Mouse (Mus musculus): ENCODE measurements around the gene Kif26b. TPM values are rescaled to one million over a fixed set of nuclear protein-coding genes. Genes with fewer than 3 reads are reported as not detected.

Kif26b gene
- polyA plus RNA-seq, 1 experiment from 2014 or later = 1.8 TPM

DNA sequence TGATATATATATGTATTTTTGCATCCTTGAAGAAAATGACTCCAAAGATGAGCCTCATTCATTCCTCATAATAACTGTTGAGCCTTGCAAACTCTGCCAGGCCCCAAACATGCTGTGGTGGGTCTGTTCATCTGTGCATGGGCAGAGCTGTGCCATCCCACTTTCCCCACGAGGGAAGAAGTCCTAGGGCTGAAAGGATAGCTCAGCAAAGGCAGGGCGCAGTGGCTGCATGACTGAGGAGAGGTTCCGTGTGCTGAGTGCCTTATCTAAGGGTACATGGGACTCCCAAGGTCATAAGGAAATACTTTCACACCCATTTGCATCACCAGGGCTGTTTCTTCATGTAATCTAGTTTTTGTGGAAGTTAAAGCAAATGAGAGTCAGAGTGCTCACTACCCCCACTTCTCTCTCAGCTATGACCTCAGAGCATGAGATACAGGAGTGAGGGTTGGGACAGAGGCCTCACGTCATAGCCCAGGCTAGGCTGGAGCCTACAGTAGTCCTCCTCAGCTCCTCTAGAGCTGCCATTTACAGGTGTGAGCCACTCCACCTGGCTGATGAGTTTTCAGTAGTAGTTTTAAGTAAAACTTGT lies 148.8 kb downstream of the Kif26b start:
- Histone ChIP-seq H3K4me3 (replicated peaks; ENCODE audit: low read length) (no peak overlapping the region), H3K36me3 (ENCODE audit: control insufficient read depth, insufficient read depth, low read length) (no peaks in the 10 kb centered on the region), H3K4me1 (ENCODE audit: control insufficient read depth, insufficient read depth, low read length) (no peaks in the 10 kb centered on the region), H3K9me3 (replicated peaks; ENCODE audit: control insufficient read depth, low read length) (no peaks in the 10 kb centered on the region), H3K27ac (ENCODE audit: low read length) (no peak overlapping the region), H3K27me3 (ENCODE audit: control insufficient read depth, insufficient read depth, low read length) (no peaks in the 10 kb centered on the region), H3K4me2 (ENCODE audit: low read depth, low read length) (no peak overlapping the region), H3K9ac (ENCODE audit: low read length) (no peak overlapping the region)
- 67% methylated on average over 4 of the region's 4 CpGs for WGBS
- no peak for ATAC-seq (ENCODE audit: insufficient read depth, low FRiP score)

DNA sequence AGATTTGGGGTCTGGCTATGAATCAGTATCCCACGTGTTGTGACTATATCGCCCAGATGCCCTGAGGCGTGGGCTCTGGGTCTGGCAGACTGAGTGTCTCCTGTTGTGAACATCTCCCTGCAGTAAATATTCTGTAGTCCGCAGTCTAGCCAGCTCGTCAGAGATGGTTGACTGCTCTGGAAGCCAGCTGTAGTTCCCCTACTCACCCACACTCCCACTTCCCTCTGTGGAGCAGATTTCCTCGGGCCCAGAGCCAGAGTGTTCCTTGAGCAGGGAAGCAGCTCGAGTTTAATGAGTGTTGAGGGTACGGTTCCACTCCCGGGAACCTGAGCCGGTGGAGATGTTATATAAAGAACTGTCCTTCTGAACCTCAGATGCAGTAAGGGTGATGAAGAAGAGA lies 154.7 kb downstream of the Kif26b start:
- 45% methylated on average over 10 of the region's 10 CpGs for WGBS
- Histone ChIP-seq H3K9me3 (replicated peaks; ENCODE audit: control insufficient read depth, low read length) (no peaks in the 10 kb centered on the region), H3K4me3 (replicated peaks; ENCODE audit: low read length) (no peak overlapping the region), H3K36me3 (ENCODE audit: control insufficient read depth, insufficient read depth, low read length) (no peaks in the 10 kb centered on the region), H3K27ac (ENCODE audit: low read length) (no peak overlapping the region), H3K4me2 (ENCODE audit: low read depth, low read length) (no peak overlapping the region), H3K4me1 (ENCODE audit: control insufficient read depth, insufficient read depth, low read length) (peaks cover 9% of the 10 kb centered on the region; the same call in 1 of the 2 replicates), H3K27me3 (ENCODE audit: control insufficient read depth, insufficient read depth, low read length) (no peaks in the 10 kb centered on the region), H3K9ac (ENCODE audit: low read length) (no peak overlapping the region)
- 0 out of 2 replicates have a peak, but pooled peaks have one; percentile 21 for ATAC-seq (ENCODE audit: insufficient read depth, low FRiP score)

DNA sequence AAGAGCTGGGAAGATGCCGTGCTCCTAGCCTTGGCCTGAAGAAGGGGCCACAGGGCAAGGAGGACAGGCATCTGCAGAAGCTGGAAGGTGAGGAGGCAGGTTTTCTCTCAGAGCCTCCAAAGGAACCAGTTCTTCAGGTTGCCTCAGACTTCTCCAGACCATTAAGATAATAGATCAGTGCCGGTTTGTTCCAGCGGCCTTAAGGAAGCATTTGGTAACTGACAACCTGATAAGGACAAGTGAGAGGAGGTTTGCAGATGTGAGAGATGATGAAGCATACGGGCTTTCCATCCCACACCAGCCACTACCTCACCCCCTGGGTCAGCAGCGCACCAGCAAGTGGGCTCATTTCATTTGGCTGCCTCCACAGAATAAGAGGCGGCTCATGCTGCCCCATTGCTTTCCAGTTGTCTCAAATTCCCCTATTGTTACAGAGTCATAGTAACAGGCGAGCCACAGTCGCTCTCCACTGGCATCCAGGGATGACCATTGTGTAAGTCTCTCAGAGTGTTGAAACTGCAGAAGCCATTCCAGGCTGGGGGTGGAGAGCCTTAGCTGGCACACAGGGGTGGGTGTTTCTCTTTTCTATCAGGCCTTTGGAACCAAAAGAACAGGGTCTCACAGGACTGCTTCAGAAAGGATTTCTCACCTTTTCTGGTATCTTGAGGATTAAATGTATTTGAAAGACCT lies 156.2 kb downstream of the Kif26b start:
- Histone ChIP-seq H3K4me1 (ENCODE audit: control insufficient read depth, insufficient read depth, low read length) (peaks cover 9% of the 10 kb centered on the region; the same call in 1 of the 2 replicates), H3K27me3 (ENCODE audit: control insufficient read depth, insufficient read depth, low read length) (no peaks in the 10 kb centered on the region), H3K27ac (ENCODE audit: low read length) (no peak overlapping the region), H3K4me2 (ENCODE audit: low read depth, low read length) (no peak overlapping the region), H3K9me3 (replicated peaks; ENCODE audit: control insufficient read depth, low read length) (no peaks in the 10 kb centered on the region), H3K36me3 (ENCODE audit: control insufficient read depth, insufficient read depth, low read length) (no peaks in the 10 kb centered on the region), H3K9ac (ENCODE audit: low read length) (no peak overlapping the region), H3K4me3 (replicated peaks; ENCODE audit: low read length) (no peak overlapping the region)
- 70% methylated on average over 8 of the region's 8 CpGs for WGBS
- ATAC-seq (ENCODE audit: insufficient read depth, low FRiP score) = no peak

DNA sequence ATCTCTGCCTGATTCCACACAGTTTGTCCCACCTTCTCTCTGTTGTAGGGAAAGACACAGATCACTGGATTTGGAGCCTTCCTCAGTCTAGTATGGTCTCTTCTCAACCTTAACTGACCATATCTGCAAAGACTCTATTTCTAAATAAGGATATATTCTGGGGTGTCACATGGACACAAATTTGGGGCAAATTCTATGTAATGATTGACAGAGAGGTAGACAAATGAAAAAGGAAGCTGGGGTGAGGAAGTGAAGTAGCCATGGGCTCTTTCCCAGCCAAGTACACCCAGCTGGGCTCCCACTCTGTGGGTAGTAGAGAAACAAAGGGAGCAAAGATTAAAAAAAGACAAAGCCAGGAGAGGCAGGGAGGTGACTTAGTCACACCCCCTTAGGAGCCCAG lies 158.0 kb downstream of the Kif26b start:
- no peaks in the 10 kb centered on the region for H3K36me3 ChIP-seq (ENCODE audit: control insufficient read depth, insufficient read depth, low read length)
- H3K9ac ChIP-seq (ENCODE audit: low read length) = no peak overlapping the region
- H3K4me3 ChIP-seq (replicated peaks; ENCODE audit: low read length) = no peak overlapping the region
- no peaks in the 10 kb centered on the region for H3K9me3 ChIP-seq (replicated peaks; ENCODE audit: control insufficient read depth, low read length)
- H3K27ac ChIP-seq (ENCODE audit: low read length) = no peak overlapping the region
- no peak for ATAC-seq (ENCODE audit: insufficient read depth, low FRiP score)
- H3K4me1 ChIP-seq (ENCODE audit: control insufficient read depth, insufficient read depth, low read length) = peaks cover 13% of the 10 kb centered on the region
- no peaks in the 10 kb centered on the region for H3K27me3 ChIP-seq (ENCODE audit: control insufficient read depth, insufficient read depth, low read length)
- no peak overlapping the region for H3K4me2 ChIP-seq (ENCODE audit: low read depth, low read length)

DNA sequence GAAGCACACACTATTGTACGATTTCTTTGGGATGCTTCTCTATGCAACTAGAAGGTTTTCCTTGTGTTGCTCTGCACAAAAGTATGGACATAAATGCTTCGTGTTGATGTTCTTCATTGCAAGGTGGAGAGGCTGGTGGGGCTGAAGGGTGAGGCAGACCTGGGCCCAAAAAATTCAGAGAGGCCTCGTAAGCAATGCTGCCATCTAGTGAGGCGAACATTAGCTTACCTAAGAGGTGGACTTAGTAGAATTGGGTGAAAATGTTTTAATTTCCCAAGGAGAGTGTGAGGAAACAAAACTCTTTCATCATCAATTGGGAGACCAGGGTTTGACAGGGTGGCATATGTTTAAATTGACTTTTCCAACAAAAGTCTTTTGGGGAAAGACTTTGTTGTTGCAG lies 160.6 kb downstream of the Kif26b start:
- no peaks in the 10 kb centered on the region for H3K9me3 ChIP-seq (replicated peaks; ENCODE audit: control insufficient read depth, low read length)

DNA sequence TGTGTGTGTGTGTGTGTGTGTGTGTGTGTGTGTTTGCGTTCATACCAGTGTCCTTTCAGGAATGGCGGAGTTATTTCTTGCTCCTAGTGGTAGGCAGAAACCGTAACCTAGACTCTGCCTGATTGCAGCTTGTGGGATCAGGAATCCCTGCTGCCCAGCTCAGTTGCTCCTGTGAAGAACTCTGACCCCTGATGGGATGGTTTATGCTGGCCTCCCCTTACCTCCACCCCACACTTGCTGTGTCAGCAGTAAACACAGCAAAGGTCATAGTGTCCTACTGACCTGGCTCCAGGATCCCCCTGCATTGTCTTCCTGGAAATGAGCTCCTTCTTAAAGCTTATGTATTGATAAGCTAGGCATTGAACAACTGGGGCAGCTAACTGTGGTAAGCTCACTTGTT lies 162.8 kb downstream of the Kif26b start:
- WGBS = 91% methylated on average over 3 of the region's 3 CpGs
- ATAC-seq (ENCODE audit: insufficient read depth, low FRiP score) = no peak
- no peak overlapping the region for H3K4me2 ChIP-seq (ENCODE audit: low read depth, low read length)
- no peak overlapping the region for H3K27ac ChIP-seq (ENCODE audit: low read length)
- no peaks in the 10 kb centered on the region for H3K9me3 ChIP-seq (replicated peaks; ENCODE audit: control insufficient read depth, low read length)
- no peak overlapping the region for H3K4me3 ChIP-seq (replicated peaks; ENCODE audit: low read length)
- H3K9ac ChIP-seq (ENCODE audit: low read length) = no peak overlapping the region
- H3K36me3 ChIP-seq (ENCODE audit: control insufficient read depth, insufficient read depth, low read length) = no peaks in the 10 kb centered on the region
- peaks cover 3% of the 10 kb centered on the region; the same call in 1 of the 2 replicates for H3K4me1 ChIP-seq (ENCODE audit: control insufficient read depth, insufficient read depth, low read length)
- no peaks in the 10 kb centered on the region for H3K27me3 ChIP-seq (ENCODE audit: control insufficient read depth, insufficient read depth, low read length)

More for the DNA sequence above, 160.6 kb downstream of the Kif26b start:
- Histone ChIP-seq H3K27ac (ENCODE audit: low read length) (no peak overlapping the region), H3K4me2 (ENCODE audit: low read depth, low read length) (no peak overlapping the region), H3K4me3 (replicated peaks; ENCODE audit: low read length) (no peak overlapping the region), H3K27me3 (ENCODE audit: control insufficient read depth, insufficient read depth, low read length) (no peaks in the 10 kb centered on the region), H3K9ac (ENCODE audit: low read length) (no peak overlapping the region), H3K4me1 (ENCODE audit: control insufficient read depth, insufficient read depth, low read length) (peaks cover 3% of the 10 kb centered on the region; the same call in 1 of the 2 replicates), H3K36me3 (ENCODE audit: control insufficient read depth, insufficient read depth, low read length) (no peaks in the 10 kb centered on the region)
- WGBS = 56% methylated on average over 4 of the region's 4 CpGs
- no peak for ATAC-seq (ENCODE audit: insufficient read depth, low FRiP score)

DNA sequence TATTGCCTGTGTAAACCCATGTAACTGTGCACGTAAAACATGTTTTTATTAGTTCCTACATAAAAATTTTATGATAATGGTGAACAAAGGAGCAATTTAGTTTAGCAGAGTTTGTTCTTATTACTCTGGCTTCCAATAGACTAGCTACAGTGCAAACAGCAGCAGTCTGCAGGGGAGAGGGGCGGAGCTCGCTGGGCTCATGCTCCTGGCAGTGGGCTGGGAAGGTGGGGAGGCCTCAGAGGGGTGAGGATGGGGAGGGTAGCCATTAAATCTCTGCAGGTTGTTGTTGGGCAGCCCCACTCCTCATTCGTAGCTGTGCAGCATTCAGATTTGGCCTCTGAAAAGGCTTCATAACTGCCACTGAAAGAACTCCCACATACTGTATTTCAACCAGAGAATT lies 171.2 kb downstream of the Kif26b start:
- WGBS = 64% methylated on average over 4 of the region's 4 CpGs
- Histone ChIP-seq H3K9ac (ENCODE audit: low read length) (no peak overlapping the region), H3K27ac (ENCODE audit: low read length) (no peak overlapping the region), H3K4me3 (replicated peaks; ENCODE audit: low read length) (no peak overlapping the region), H3K9me3 (replicated peaks; ENCODE audit: control insufficient read depth, low read length) (no peaks in the 10 kb centered on the region), H3K36me3 (ENCODE audit: control insufficient read depth, insufficient read depth, low read length) (no peaks in the 10 kb centered on the region), H3K27me3 (ENCODE audit: control insufficient read depth, insufficient read depth, low read length) (no peaks in the 10 kb centered on the region), H3K4me1 (ENCODE audit: control insufficient read depth, insufficient read depth, low read length) (no peaks in the 10 kb centered on the region), H3K4me2 (ENCODE audit: low read depth, low read length) (no peak overlapping the region)
- ATAC-seq (ENCODE audit: insufficient read depth, low FRiP score) = no peak

DNA sequence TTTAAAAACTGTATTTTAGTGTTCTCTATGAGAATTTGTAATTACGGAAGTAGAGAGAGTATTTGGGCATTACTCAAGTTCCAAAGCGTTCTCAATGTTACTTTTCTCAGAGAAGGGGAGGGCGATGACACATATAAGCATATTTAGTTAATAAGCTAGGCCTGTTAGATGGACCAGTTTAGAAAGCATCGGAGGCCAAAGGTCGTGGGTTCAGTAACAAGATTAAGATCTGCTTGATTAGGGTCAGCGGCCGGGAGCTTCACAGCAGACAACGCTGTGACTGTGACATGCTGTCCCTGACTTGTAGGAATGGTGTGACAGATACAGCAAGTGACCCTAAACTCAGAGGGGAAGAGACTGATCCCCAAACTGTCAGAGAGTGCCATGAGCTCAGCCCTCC lies 174.6 kb downstream of the Kif26b start:
- 63% methylated on average over 8 of the region's 8 CpGs for WGBS
- H3K4me2 ChIP-seq (ENCODE audit: low read depth, low read length) = no peak overlapping the region
- H3K4me3 ChIP-seq (replicated peaks; ENCODE audit: low read length) = no peak overlapping the region
- no peak overlapping the region for H3K27ac ChIP-seq (ENCODE audit: low read length)
- H3K4me1 ChIP-seq (ENCODE audit: control insufficient read depth, insufficient read depth, low read length) = no peaks in the 10 kb centered on the region
- H3K27me3 ChIP-seq (ENCODE audit: control insufficient read depth, insufficient read depth, low read length) = no peaks in the 10 kb centered on the region
- no peak overlapping the region for H3K9ac ChIP-seq (ENCODE audit: low read length)
- H3K36me3 ChIP-seq (ENCODE audit: control insufficient read depth, insufficient read depth, low read length) = no peaks in the 10 kb centered on the region
- no peak for ATAC-seq (ENCODE audit: insufficient read depth, low FRiP score)
- no peaks in the 10 kb centered on the region for H3K9me3 ChIP-seq (replicated peaks; ENCODE audit: control insufficient read depth, low read length)

DNA sequence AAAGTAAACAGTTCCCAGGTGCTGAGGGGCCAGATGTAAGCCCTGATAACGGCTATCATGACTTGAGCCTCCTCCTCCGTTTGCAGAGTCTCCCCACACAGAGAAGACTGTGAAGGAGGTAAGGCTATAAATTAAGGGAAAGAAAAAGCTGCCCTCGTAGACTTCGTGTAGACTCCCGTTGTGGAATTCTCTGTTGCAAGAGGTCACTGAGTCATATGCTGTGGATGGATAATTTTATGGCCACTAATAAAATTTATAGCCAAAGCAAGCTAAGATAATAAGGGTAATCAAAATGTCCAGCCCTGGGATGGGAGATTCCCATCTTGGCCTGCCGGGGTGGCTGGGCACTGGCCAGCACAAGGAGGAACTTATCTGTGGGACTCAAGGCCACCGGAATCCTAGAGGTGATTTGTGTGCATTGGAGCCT lies 179.0 kb downstream of the Kif26b start:
- Histone ChIP-seq H3K9me3 (replicated peaks; ENCODE audit: control insufficient read depth, low read length) (no peaks in the 10 kb centered on the region), H3K4me2 (ENCODE audit: low read depth, low read length) (no peak overlapping the region), H3K4me1 (ENCODE audit: control insufficient read depth, insufficient read depth, low read length) (no peaks in the 10 kb centered on the region), H3K36me3 (ENCODE audit: control insufficient read depth, insufficient read depth, low read length) (no peaks in the 10 kb centered on the region), H3K4me3 (replicated peaks; ENCODE audit: low read length) (no peak overlapping the region), H3K27me3 (ENCODE audit: control insufficient read depth, insufficient read depth, low read length) (no peaks in the 10 kb centered on the region), H3K9ac (ENCODE audit: low read length) (no peak overlapping the region), H3K27ac (ENCODE audit: low read length) (no peak overlapping the region)
- ATAC-seq (ENCODE audit: insufficient read depth, low FRiP score) = no peak
- WGBS = 33% methylated on average over 7 of the region's 7 CpGs

All from stomach, embryonic 16.5 days (tissue).